Mouse (Mus musculus) layer of hippocampus, adult 9-11 months (tissue): ENCODE results near the gene Pkp1.

Experiments
- DNase-seq: peaks from one replicate; pipeline ENCODE4 v3.0.0; 2022

The Pkp1 gene

DNA sequence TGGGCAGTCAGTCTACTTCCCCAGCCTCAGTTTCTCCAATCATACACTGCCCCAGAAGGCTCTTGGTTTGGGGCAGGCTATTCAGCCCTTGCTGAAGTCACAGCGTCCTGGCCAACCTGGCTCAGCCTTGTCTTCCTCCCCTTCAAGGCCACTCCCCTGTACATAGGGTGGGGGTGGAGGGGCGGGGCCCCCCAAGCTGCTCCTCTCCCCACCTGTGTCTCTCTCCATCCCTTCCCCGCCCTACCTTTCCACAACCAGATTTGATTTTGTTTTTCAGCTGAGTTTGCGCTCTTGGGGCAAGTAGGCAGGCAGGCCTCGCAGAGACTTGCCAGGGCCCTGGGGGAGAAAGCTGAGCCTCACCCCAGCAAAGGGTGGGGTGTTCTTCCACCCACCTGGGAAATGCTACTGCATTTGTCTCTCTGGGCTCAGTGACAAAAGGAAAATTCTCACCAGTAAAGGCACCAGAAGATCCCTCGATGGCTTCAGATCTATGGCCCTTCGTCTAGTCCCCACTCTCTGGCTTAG, 19.0 kb downstream of the Pkp1 start:
- DNase-seq = no peak

DNA sequence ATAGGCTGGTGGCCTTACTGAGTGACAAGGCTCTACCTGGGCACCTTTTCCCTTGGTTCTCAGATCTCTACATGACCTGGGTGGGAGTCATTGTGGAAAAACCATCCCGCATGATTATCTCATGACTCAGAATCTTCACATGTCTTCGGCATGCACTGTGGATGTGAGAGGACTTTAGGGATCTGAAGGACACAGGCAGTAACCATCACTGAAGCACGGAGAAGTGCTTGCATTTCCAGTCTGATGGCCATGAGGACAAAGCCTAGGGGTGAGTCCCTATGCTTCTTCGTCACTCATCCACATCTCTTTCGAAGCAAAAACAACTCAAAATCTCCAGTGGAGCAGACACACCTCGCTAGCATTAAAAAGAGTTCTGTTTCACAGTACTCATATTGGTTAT, 19.7 kb downstream of the Pkp1 start:
- no peak for DNase-seq

DNA sequence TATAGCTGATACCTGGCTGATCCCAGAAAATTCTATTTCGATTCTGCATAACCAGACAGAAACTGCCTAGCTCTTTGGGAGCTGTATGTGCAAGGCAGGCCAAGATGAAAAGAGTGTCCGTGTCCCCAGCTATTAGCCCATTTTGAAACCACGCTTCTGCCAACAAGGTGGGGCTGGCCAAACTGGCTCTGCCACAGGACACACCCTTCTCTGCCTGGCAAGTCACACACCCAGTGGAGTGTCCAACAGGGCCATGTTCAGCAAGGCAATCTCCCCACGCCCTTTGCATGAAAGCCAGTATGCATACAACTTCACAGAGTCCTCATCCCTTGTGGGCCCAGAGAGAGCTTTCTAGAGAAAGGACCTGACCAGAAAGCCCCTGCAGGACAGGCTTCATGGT, 23.6 kb downstream of the Pkp1 start:
- no peak for DNase-seq

DNA sequence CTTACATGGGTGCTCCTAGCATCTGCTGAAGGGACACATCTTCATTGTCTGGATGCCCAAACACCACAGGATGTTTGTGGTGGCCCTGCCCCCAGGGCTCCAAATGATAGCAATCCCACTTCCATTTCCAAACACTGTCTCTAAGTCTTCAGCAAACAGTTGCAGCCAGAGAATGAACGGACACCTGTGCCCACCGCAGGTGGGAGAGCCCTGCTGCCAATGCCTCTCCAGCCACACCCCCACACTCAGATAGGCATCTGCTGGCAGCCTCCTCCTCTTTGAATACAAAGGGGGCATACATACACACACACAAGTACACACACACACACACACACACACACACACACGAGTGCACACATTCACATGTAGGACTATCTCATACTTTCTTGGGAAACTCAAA, 25.6 kb downstream of the Pkp1 start:
- no peak for DNase-seq

DNA sequence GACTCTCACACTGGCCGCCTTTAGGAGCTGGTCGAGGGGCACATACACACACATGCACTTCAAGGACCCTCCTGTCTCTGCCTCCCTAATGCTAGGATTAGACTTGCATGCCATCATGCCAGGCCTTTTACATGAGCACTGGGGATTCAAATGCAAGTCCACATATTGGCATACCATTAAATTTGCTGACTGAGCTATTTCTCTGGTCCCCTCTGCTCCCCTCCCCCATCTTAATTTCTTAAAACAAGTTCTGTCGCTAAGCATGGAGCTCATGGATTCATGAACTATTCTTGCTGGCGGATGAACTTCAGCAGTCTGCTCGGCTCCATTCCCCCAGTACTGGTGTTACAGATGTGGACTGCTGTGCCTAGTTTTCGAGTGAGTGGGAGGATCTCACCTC, 26.2 kb downstream of the Pkp1 start:
- DNase-seq = no peak

DNA sequence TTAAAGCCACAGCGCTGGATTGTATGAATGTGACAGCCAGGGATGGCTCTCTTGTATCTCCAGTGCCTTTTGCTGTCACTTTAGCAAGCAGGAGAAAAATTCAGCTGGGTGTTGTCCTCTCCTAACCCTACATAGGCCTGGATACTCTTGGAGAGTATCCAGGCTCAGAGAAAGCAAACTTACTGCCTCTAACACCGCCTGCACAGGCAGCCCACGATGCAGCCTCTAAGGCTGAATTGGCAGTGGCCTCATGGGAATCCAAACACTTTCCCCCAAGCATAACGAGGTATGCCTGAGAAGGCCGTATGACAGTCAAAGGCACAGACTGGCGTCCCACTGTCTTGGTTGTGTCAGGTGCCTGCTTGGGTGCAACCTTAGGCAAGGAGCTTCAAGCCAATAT, 26.8 kb downstream of the Pkp1 start:
- DNase-seq = no peak

DNA sequence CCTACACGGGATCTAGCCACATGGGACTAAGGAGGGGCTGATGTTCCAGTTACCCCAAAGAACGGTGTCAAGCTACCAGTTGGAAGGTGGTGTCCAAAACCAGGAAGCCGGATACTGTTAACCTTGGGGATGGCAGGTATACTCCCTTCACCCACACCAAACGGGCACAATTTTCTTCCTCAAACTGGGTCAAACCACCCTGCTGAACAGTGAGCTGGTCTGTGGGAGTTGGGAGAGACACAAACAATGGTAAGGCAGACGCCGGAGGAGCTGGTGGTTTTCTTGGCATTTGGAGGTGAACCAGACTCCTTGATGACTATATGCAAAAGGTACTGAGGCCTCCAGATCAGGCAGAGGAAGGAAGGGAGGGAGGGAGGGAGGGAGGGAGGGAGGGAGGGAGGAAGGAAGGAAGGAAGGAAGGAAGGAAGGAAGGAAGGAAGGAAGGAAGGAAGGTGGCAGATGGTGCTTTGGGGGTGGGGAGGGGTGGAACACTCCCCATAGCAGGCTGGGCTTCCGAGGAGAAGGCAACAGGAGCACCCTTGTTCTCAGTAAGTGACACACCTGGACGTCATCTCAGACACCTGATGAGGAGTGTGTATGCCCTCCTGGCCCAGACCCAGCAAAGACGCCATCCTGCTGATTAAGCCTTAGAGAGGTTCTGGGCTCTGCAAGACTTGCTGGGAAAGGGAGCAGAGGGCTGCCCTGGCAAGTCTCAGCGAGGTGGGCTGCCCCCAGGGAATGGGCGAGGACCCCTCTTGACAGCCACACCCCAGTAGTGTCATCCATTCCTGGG, 27.4 kb downstream of the Pkp1 start:
- DNase-seq = no peak

DNA sequence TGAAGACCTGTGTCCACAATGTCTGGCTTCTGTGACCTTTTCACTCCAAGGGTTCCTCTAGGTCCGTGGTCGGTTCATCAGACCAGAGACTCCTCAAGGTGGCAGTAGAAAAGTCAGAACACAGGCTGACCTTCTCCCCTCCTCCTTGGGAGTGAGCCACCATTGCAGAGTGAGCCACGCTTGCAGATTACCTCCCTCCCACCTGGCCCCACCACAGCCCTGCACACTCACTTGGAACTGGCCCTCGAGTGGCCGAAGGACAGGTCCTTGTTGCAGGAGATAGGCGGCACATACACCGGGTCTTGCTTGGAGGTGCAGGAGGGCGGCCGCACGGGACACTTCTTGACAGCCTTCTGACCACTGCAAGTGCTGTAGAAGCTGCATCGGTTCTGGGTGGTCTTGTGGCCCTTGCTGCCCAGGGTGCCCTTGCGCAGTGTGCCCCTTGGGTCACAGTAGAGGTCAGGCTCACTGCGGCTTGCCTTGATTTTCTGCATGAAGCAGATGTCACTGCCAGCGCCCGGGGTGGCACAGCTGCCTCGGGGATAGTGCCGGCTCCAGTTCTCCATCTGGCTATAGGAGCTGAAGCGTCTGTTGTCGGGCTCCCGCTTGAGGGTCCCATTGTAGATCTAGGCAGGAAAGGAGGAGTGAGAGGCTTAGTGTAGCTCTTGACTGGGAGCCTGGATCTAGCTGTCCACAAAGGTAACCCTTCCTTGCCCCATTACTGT, 29.4 kb downstream of the Pkp1 start:
- no peak for DNase-seq

DNA sequence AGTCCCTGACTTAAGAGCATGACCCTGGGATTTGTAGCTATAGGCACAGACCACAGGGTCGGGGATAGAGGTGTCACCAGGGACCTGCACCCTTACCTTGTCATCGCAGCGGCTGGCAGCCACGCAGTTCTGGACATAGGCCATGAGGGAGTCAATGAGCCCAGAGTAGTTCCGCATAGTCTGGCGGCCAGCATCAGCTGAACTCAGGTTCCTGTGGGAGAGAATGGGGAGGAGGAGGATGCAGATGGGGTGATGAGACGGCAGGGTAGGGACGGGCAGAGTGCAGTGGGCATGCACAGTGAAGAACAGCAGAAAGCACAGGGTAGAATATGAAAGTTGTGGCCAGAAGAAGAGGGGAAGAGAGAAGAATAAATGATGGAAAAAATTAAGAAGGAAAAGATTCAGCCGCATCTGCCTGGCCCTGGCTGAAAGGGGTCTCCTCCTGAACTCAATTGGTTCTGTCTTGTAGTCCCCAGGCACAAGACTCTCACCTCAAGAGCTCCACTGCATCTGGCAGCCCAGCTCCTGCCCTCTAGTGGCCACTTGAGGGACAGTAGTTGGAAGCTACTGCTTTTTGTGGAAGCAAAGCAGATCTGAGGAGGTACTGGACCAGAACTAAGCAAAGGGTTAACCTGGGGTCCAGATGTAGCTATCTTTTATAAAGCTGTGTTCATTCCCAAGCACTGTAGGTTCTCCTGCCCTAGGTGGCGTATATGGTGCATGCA, 36.5 kb downstream of the Pkp1 start:
- DNase-seq = peak; percentile 54

DNA sequence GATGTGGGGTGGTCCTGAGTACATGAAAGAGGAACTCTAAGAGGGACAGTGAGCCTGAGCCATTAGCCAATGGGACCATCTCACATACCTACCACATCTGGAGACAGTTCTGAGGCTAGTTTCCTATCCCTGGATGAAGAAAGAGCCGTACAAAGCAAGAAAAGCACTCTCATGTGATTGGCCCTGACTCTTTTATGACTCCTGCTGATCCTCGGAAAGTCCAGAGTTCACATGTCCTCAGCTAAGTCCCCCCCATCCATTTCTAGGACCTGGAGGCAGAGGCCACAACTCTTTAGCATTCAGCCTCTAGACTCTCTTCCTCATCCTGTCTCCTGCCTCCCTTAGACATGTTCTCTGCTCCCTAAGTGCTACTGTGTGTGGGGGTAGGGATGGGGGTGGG, 41.8 kb downstream of the Pkp1 start:
- no peak for DNase-seq

DNA sequence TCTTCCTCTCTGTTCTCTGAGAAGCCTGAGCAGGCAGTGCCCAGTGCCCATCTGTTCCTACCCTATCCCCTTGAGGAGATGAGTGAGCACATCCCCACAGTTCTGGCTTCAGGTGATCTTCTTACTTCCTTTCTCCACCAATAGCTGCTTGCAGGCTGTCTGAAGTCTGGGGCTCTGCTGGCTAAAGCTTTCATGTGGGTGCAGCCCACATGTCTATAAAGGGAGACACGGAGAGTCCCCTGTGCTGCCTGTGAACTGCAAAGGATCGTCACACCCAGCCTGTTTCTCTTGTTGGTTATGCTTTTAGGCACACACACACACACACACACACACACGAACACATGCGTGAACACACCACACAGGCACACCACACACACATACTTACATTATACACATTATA, 46.0 kb downstream of the Pkp1 start:
- DNase-seq = no peak

DNA sequence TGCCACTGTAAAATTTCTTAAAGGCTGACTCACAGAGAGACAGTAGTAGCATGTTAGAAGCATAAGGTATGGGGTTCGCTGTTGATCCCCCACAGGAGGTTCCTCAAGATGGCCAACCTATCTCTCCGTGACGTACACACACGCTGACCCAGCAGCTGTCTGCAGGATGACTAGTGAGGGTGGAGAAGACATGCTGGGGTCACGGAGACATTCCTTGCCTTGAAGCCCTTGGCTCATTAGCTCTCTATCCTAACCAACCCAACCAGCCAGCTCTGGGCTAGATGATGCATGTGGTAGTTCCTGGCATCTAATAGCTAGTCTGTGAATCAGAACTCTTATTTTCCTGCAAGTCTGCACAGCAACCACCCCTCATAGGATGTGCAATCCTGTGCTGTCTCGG, 50.4 kb downstream of the Pkp1 start:
- no peak for DNase-seq

DNA sequence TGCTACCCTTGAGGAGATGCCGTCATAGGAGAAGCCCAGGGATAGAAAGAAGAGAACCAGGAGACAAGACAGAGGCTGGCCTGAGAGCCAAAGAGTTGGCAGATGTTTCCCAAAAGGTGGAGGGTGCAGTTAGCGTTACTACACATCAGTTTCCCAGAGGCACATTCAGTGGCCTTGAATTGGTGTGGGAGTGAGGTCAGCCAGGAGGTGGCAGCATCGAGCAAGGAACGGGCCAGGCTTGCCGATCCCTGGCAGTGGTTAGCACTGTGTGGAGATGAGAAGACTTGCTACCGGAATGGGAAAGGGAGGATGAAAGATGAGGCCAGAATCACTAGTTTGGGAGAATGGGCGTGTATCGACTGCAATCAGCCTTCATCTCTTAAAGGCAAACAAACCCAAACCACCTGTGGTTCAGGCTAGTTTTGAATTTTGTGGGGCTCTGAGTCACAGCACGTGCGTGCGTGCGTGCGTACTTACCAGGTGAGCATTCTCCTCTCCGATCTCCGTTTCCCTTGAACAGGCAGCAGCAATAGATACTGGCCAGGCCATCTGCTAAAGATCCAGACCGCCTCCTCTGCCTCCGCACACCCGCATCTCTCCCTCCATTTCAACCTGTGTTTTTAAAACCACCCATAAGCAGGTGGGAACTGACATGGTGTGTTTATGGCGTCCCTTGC, 53.4 kb downstream of the Pkp1 start:
- peak; percentile 66 for DNase-seq

DNA sequence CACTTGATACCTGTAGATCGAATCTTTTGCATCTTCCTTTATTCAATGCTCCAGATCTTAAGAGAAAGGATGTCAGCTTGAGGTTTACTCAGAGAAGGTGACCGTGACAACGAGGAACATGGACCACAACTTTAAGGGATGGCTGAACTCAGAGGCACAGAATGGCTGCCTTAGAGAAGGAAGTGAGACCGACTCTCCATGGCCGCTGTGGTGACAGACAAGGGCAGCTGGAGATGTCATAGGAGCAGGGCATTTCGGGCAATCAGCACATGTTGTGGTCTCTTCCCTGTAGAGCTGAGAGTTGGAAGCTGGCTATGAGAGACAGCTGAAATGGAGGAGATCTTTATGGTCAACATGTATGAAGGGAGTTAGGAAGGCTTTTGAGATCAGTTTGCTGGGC, 54.2 kb downstream of the Pkp1 start:
- no peak for DNase-seq

DNA sequence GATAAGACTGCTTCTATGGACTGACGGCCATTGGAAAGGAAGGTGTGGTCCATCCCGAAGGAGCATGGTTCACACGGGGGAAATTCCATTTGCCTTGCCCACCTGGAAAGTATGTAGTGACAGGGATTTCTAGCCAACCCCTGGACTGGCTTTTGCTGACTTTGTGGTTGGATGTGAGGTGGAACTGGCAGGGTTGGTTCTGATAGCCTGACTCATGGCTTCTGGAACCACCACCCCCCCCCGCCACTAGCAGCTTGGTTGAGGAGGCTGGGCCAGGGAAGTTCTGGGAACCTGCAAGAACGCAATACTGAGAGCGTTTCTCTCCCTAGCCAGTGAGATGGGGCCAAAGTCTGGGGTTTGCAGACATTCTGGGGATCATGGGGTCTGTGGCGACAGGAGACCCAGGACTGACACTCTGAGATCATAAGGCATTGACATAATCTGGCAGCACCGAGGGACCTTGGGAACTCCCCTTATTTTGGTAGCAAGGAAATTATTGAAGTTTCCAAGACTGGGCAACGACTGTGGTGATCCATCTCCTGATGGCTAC, 55.1 kb downstream of the Pkp1 start:
- DNase-seq = no peak

DNA sequence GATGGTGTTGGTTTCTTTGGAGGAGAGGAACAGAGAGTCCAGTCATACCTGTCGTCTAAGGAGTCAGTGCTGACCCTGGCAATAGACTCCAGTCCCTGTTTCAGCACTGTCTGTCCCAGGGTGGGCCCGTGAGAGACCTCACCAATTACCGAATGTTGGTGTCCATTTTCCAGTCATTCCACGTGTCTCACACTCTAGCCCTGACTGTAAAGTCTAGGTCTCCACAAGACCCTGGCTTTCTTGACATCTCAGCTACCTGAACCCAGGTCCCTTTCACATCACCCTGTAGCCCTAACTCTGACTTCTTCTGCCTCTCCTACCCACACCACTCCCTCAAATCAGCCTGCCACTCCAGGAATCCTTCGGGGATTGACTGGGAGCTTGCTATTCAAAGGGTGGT, 56.4 kb downstream of the Pkp1 start:
- DNase-seq = no peak

DNA sequence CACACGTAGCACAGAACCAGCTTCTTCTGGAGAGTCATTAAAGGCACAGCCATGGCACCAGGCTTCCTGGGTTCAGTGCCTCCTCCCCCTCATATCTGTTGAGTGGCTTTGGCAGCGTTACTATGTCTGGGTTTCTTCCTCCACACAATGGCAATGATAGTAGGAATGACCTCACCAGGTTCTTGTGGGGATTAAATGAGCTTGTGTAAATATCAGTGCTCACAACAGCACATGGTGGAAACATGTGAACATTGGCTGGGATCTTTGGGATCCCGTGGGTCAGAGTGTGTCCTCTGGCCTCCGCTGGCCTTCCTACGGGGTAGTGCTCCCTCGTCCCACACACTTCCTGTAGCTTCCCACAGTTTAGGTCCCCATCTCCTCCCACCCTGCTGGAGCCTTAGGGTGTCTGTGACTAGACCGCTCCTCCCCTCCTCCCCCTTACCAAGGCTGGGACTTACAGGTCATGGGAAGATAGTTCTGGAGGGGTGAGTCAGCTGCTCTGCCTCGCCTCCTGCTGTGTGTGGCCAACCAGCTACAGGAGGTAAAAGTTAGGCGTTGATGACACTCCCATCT, 56.9 kb downstream of the Pkp1 start:
- DNase-seq = no peak

DNA sequence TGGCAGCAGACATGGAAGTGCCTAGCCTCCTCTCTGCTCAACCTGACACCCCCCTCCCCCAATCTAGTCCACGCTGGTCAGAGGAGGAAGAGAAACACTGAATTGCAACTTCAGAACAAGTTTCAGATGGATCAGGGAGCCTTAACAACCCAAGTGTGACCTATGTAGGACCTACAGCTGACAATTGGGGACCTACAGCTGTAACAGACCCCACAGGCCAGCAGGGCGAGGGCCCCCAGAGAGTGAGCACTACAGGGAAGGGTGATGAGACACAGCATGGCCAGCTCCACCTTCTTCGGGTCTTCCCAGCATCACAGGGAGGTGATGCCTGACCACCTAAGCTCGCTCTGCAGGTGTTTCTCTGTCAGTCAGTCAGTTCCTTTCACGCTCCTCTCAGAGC, 57.9 kb downstream of the Pkp1 start:
- no peak for DNase-seq

DNA sequence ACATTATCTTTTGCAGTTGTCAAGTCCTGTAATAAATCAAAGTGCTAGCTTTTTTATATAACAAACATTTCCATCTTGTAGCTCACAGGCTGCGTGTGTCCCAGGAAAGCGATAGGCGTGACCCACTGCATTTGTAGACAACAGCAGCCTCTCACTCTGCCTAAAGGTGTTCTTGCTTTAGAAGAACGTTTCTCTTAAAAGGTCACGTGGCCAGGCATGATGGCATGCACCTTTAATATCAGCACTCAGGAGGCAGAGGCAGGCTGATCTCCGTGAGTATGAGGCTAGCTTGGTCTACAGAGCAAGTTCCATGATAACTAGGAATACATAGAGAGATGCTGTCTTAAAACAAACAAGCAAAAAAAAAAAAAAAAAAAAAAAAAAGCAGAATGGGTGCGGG, 60.5 kb downstream of the Pkp1 start:
- no peak for DNase-seq

DNA sequence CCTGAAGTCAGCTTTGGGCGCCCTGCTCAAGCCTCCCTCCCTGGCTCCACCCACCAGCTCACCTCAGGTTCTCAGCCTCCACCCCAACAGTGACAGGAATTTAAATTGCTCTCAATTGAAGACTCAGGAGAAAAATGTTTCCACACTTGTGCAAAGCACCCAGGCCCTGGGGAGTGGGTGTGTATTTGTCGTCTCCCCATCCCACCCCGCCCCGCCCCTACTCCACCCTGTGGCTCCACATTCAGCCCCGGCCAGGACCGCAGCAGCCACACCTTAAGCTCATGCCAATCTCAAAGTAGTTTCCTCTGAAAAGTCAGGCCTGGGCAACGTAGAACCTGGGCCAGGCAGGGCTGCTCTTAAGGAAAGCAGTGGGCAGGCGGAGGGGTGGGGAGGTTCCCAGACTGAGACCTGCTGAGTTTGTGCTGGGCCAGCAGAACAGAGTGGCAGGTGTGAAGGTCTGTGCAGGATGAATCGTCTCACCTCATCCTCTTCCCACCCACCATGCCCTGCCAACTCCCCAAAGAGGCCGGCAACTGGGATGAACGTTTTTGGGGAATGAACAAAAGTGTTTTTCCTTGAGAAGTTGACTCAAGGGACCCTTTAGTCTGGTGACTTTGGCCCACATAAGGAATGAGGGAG, 61.8 kb downstream of the Pkp1 start:
- DNase-seq = no peak

DNA sequence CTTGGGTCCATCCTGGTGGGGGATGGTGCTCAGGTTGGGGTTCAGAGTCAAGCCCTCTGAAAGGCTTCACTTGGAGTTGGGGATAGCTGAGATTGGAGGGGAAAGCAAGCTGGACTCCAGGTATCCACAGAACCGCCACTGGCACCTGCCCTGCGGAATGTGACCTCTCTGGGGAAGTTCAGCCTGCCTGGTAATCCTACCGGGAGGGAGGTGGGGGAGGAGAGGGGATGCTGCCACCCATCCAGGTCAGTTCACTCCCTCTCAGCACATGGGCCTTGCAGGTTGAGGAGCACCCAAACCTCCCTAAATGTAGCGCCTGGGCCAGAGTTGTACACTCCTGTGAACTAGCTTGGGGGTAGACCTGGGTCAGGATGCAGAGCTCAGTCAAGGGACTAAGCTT, 62.9 kb downstream of the Pkp1 start:
- no peak for DNase-seq

DNA sequence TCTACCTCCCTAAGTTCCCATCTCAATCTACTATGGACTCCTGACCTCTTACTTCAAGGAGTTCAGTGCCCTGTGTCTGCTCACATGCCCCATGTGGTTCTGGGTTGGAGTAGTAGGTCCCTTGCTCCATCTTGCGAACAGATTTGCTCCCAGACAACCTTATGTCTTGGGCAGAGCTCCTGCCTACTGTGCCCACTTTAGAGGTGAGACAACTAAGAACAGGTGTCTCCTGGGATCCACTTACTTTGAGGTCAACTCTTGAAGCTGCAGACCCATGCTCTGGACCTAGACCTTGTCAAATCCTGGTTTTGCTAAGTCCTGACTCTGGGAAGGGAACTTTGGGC, 63.7 kb downstream of the Pkp1 start:
- no peak for DNase-seq
